Mouse (Mus musculus) kidney, adult 9 months (tissue): ENCODE data around the gene Slc6a18.

Source experiments
- DNase-seq: peaks from one replicate; pipeline ENCODE4 v3.0.0; 2022

Gene Slc6a18

DNA sequence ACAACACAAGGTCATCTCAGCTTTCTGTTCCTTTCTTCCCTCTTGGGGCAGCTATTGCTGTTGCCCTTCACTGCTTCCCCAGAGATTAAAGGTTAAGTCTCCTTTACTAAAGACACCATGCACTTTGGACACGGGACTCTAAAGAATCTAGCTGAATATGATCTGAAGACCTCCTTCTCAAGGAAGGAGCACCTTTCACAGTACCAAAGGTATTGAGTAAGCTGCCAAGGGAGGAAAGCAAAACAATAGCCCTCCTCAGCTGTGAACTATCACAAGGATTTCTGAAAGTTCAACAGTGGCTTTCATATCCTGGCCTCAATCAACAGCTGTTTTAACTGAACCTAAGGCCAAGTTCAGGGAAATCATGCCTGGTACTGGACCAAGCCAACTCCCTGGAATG is 6.6 kb upstream of the Slc6a18 start:
- DNase-seq: peak; percentile 73

- DNase-seq: peak; percentile 62
Measured at GRCm38 (mm10) chr13:73683682-73684081, 5.9 kb upstream of the Slc6a18 start.

DNA sequence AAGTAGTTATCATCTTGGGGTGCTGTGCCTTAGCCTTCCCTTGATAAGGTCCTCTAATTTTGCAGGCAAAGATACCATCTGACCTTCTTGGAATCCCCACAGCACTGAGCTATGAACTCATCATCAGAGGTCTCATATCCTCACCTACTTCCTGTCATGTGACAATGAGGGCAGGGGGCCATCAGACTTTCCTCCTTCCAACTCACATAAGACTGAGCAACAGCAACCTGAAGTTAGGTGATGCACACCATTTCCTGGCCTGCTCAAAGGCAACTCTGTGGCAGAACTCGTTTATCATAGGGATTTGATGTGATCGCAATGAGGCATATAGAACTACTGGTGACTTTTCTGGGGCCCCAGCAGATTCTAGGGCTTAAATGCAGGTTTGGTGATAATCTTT is 4.4 kb upstream of the Slc6a18 start:
- no peak for DNase-seq

- peak; percentile 93 for DNase-seq
Measured at GRCm38 (mm10) chr13:73680394-73680793, 2.6 kb upstream of the Slc6a18 start.

DNA sequence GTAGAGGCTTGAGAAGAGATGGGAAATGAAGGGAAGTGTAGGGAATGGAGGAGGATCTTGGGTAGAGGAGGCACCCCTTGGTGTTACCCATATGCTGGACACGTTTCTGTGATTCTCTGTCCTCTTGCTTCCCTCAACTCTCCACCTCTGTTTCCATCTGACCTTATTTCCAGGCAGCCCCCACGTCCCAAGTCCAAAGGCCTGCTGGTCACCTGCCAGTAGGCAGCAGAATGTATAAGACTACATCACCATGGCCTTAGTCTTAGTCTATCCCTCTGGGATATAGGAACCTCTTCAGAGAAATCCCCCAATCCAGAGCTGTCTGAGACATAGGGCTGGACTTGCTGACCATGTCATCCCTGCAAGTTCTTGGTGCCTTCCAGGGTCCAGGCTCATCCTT is 1.5 kb upstream of the Slc6a18 start:
- peak; percentile 75 for DNase-seq

DNA sequence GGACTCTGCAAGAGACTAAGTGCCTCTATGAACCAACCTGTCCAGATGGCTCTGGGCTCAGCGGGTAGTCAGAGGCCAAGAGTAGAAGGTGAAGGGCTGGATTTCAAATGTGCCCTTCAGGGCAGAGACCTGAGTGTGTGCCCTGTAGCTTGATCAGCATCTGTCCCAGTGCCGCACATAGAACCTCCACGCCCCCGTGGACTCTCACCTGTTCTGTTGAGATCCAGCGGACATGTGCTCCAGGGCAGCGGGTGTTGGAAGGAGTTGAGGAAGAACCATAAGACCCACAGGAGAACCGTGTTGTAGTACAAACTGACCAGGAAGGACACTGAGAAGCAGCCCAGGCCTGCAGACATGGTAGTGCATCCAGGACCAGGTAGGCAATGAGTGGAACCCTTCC is 2.7 kb downstream of the Slc6a18 start:
- peak; percentile 84 for DNase-seq

DNA sequence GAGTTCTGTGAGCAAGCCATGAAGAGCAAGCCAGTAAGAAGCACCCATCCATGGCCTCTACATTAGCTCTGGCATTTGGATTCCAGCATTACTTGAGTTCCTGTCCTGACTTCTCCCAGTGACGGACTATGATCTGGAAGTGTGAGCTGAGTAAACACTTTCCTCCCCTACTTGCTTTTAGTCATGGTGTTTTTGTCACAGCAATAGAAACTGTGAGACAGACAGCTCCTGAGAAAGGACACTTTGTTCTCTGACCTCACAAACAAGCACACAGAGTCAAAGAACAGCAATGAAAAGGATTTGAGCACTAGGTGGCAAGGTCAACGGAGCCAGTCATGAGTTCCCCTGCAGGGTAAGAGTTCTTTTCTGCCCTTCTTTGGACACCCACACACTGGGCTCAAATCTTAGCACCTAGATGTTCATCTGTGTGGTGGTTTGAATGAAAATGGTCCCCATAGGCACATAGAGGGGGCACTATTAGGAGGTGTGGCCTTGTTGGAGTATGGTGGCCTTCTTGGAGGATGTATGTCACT is 17.6 kb downstream of the Slc6a18 start:
- DNase-seq: peak; percentile 74

DNA sequence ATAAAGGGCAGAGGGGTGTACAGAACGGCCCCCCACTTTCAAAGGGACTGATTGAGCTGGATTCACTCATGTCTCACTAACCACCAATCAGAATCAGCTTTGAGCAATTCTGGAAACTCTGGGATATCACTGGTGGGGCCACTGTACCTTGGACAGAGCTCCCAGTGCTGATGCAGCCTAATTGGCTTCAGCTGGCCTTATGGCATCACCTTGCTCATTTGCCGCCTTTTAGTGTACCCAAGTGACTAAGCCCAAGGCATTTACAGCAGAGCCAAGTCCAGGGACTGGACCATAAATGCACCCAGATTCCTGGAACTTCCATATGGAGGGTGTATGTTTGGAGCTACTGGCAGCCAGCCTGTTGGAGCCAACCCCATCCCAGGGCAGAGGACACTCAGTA is 18.9 kb downstream of the Slc6a18 start:
- no peak for DNase-seq

DNA sequence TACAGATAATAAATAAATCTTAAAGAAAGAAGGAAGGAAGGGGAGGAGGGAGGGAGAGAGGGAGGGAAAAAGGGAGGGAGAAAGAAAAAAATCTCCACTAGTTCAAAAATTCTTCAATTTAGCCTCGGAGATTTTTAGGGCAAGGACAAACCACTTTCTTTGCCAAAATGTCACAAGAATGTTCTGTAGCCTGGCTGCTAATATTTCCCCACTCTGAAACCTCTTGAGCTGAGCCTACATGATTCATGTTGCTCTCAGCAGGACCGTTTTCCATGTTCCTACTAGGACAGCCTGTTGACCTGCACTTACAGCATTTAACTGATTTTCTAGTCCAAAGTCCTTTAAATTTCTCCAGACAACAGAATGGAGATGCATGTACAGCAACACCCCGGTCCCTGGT is 22.8 kb downstream of the Slc6a18 start:
- no peak for DNase-seq

- DNase-seq: peak; percentile 57
Measured at GRCm38 (mm10) chr13:73653266-73653665, 24.6 kb downstream of the Slc6a18 start.

DNA sequence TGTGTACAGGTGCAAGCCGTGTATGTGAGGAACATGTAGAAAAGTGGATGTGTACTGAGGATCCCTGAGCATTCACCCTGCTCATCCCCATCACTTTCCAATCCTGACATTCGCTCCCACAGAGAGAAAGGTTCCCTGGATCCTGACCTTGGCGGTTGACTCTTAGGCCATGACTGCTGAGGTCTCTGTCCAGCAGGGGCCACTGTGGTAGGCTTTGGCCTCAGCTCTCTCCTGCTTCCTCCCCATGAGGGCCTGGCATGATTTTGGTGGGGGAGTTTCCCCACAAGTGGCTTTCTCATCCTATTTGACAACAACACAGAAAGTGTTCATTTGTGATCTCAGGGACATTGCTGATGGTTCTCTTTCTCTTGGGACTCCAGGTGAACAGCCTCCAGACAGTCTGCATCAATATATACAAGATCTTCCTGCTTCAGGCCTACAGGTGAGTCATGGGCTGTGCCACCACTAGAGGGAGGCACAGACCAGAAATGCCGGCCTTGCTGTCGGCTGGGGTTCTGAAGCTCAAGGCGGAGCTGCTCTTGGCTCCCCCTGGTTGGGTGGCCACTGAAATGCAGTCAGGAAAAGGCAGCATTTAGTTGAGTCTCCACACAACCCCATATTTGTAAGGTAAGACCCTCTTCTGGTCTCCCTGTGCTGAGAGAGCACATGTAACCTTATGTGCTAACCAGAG is 31.3 kb downstream of the Slc6a18 start:
- peak; percentile 76 for DNase-seq

- DNase-seq: no peak
Measured at GRCm38 (mm10) chr13:73641296-73641695, 36.5 kb downstream of the Slc6a18 start.

DNA sequence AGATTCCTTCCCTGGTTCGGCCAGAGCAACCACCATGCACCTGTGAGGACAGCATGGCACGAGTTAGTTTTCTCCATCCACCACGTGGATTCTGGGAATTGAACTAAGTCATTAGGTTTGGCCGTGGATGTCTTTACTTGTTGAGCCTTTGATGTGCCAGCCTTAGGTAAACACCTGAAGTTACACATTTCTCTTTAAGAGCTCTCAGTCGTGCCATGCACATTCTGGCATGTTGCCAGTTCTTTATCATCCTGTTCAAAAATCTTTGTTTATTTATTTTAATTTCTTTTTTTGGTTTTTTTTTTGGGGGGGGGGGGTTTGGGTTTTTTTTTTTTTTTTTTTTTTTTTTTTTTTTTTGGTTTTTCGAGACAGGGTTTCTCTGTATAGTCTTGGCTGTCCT is 40.0 kb downstream of the Slc6a18 start:
- no peak for DNase-seq

DNA sequence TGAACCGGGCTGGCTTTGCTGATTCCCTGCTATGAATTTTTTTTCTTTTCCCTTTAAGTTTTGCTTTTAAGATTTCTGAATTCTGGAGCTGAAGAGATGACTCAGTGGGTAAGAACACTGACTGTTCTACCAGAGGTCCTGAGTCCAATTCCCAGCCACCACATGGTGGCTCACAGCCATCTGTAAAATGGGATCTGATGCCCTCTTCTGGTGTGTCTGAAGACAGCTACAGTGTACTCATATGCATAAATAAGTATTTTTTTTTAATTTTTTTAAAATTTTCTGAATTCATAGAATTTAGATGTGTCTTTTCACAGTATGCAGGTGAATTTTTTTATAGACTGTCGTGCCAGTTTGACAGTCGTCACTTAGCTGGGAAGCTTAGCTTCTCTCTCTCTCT is 46.0 kb downstream of the Slc6a18 start:
- DNase-seq: no peak

DNA sequence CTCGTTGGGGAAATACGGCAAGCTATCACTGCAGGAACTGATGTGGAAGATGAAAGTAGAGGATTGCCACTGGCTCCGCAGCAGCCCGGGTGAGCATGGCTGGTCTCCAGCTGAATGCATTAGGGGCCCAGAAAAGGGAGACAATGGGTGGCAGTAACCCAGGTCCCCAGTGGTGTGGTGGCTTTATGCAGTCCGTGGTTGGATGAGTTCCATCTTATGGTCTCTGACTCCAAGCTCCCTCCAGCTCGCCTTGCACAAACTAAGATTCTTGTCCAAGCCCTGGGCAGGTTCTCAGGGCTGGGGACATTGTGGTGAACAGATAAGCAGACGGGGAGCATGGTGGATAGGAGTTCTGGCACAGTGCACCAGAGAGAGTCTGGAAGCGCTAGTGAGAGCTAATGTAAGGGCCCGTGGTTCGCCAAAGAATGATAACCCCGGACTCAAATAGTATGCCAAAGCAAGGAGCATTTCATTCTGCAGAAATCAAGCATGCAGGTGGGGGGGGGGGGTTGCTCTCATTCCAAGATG is 49.2 kb downstream of the Slc6a18 start:
- DNase-seq: no peak

DNA sequence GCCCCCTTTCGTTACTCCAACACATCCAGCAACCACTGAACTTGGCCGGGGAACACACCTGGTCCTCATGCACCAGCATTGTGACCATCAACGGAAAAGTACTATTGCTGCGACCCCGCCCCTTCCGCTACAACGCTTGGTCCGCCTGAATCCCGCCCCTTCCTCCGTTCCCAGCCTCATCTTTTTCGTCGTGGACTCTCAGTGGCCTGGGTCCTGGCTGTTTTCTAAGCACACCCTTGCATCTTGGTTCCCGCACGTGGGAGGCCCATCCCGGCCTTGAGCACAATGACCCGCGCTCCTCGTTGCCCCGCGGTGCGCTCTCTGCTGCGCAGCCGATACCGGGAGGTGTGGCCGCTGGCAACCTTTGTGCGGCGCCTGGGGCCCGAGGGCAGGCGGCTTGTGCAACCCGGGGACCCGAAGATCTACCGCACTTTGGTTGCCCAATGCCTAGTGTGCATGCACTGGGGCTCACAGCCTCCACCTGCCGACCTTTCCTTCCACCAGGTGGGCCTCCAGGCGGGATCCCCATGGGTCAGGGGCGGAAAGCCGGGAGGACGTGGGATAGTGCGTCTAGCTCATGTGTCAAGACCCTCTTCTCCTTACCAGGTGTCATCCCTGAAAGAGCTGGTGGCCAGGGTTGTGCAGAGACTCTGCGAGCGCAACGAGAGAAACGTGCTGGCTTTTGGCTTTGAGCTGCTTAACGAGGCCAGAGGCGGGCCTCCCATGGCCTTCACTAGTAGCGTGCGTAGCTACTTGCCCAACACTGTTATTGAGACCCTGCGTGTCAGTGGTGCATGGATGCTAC is 50.9 kb downstream of the Slc6a18 start, which contains the start of gene Tert:
Gene Tert (plus strand): TSS at position 167 of the 805 bp plus-strand sequence.
- DNase-seq: peak; percentile 51

DNA sequence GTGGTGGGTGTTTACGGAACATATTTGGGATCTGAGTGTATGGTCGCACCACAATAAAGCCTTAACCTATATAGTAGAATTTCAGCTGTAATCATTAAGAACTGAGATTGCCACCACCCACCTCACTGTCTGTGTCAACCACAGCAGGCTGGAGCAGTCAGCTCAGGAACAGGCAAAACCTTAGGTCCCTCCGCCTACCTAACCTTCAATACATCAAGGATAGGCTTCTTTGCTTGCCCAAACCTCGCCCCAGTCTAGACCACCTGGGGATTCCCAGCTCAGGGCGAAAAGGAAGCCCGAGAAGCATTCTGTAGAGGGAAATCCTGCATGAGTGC is 51.4 kb downstream of the Slc6a18 start:
- no peak for DNase-seq

- DNase-seq: no peak
Measured at GRCm38 (mm10) chr13:73620637-73621036, 57.2 kb downstream of the Slc6a18 start.

DNA sequence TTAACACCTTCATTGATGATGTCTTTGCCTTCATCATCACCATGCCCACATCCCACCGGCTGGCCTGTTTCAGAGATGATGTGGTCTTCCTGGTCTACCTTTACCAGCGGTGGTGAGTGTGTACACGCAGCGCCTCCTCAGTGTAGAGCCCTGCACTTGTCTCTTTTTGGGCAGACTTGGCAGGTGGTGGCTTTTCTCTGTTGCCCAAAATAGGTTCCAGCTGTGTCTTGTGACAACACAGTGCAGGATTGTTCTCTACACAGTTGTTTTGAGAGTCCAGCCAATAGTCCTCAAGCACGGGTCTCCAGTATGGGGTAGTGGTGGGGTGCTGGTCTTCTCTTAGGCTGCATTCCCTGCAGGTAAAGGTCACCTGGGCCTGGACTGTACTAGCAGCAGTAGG is 59.4 kb downstream of the Slc6a18 start:
- DNase-seq: no peak
